Mouse (Mus musculus): ENCODE measurements around the gene 1700022I11Rik. TPM values are rescaled to one million over a fixed set of nuclear protein-coding genes. Genes with fewer than 3 reads are reported as not detected.
A peak's percentile ranks its signal among the peaks of the same experiment; 100 is the strongest.
"Not testable (repeated sequence)": the region's sequence is repeated elsewhere in the genome, so short reads cannot be mapped to it uniquely, and the experiment has no call there.

Gene 1700022I11Rik
- total RNA-seq, 4 experiments from 2014 or later = not detected

GRCm38 (mm10) chr4:42951206-42952195 is 17.9 kb upstream of the 1700022I11Rik start:
- no peak for DNase-seq (ENCODE audit: low spot score)

- DNase-seq (ENCODE audit: low spot score) = peak; percentile 61
Observed at GRCm38 (mm10) chr4:42952563-42952962, 16.8 kb upstream of the 1700022I11Rik start.

- peak; percentile 69 for DNase-seq (ENCODE audit: low spot score)
Observed at GRCm38 (mm10) chr4:42953435-42954094, 15.8 kb upstream of the 1700022I11Rik start.

DNA sequence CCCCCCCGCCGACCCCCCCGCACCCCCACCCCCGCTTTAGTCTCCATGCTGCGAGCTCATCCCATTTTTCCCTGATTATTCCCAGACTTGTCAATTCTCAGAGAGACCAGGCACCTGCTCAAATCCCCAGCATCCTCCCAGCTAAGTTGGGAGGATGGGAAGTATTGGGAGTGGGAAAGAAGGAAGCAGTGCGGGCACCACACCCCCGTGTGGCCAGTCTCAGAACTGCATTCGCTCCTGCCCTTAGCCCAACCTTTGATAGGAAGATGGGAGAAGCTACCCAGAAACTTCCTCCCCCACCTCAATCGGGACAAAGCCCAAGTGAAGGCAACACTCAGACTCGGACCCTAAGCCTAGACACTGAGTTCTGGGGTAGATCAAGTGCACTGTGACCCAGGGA is 15.1 kb upstream of the 1700022I11Rik start:
- DNase-seq (ENCODE audit: low spot score) = peak; percentile 73

DNA sequence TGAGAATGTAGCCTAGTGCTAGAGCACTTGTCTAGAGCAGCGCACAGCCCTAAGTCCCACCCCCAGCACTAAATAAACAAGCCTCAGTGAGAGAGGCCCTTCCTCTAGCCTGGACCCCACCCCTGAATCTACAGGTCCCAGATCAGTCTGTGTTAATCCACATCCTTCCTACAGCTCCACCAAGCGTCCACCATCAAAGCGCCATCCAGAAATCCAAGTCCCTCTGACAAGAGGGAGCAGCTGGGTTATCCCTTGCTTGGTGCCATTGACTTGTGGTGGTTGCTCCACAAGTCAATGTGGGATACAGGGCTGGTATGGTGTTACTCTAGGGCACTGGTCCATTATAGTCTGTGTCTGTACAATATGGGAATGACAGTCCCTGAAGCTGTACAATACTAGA is 14.2 kb upstream of the 1700022I11Rik start:
- DNase-seq (ENCODE audit: low spot score) = no peak

GRCm38 (mm10) chr4:42956581-42956980 is 12.8 kb upstream of the 1700022I11Rik start:
- DNase-seq (ENCODE audit: low spot score) = no peak

DNA sequence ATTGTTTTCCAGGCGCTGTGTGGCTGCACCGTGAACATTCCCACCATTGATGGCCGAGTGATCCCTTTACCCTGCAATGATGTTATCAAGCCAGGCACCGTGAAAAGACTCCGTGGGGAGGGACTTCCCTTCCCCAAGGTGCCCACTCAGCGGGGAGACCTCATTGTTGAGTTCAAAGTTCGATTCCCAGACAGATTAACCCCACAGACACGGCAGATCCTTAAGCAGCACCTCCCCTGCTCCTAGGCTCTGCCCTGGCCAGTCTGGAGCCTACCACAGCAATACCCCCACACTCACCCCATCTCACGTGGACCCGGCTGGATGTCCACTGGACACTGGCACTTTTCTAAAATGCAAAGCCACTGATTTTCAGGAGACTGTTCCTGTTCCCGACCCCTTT is 12.1 kb upstream of the 1700022I11Rik start:
- no peak for DNase-seq (ENCODE audit: low spot score)

DNA sequence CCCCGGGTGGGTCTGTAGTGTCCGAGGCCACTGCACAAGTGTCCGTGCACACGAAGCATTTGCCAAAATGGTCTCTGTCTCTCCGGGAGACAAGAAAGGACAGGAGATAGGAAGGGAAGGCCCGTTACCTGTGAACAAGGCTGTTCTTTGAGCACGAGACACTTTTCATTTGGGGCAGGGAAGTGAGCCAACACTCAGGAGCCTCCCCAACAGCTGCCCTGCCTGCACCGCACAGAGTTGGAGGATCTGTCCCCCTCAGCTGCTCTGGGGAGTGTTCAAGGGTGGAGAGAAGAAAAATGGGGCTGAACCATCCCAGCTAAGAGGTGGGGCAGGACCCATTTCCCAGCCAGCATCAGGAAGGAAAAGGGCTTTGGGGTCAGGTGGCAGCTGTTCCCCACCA is 11.4 kb upstream of the 1700022I11Rik start:
- no peak for DNase-seq (ENCODE audit: low spot score)

DNA sequence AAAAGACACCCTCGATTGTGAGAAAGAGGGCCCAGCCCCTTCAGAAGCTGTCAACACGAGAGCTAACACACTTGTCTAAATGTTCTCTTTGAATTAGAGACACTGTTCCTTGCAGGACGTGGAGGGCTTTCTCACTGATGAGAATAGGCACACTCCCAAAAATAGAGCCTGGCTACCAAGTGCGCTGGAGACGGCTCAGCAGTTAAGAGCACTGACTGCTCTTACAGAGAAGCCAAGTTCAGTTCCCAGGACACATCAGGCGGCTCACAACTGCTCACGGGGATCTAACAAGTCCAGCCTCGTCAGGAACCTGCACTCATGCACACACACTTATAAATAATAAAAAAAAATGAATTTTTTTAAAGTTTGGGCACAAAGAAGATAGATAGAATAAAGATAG is 10.5 kb upstream of the 1700022I11Rik start:
- DNase-seq (ENCODE audit: low spot score) = no peak

- DNase-seq (ENCODE audit: low spot score) = no peak
Observed at GRCm38 (mm10) chr4:42959382-42959781, 10.0 kb upstream of the 1700022I11Rik start.

DNA sequence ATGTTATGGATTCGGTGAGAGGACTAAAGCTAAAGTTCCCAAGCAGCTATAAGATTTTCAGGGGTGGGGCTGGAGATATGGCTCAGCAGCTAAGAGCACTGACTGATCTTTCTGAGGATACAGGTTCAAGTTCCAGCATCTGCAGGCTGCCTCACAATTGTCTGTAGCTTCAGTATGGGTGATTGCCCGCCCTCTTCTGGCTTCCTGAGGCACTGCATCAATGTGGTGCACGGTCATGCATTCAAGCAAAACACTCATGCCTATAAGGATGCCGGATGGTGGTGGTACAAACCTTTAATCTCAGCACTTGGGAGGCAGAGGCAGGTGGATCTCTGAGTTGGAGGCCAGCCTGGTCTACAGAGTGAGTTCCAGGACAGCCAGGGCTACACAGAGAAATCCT is 7.8 kb upstream of the 1700022I11Rik start:
- DNase-seq (ENCODE audit: low spot score) = peak; percentile 53

DNA sequence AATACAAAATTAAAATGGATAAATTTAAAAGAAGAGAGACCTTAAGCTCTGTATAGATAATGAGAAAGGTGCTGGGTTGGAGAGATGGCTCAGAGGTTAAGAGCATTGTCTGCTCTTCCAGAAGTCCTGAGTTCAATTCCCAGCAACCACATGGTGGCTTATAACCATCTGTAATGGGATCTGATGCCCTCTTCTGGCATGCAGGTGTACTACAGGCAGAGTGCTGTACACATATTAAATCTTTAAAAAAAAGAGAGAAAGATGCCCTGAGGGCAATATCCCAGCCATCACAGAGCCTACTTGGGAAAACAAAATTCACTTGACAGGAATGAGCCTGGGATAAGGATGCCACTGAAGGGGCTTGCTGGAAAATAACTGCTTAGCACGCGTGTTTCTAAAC is 5.9 kb upstream of the 1700022I11Rik start:
- no peak for DNase-seq (ENCODE audit: low spot score)

DNA sequence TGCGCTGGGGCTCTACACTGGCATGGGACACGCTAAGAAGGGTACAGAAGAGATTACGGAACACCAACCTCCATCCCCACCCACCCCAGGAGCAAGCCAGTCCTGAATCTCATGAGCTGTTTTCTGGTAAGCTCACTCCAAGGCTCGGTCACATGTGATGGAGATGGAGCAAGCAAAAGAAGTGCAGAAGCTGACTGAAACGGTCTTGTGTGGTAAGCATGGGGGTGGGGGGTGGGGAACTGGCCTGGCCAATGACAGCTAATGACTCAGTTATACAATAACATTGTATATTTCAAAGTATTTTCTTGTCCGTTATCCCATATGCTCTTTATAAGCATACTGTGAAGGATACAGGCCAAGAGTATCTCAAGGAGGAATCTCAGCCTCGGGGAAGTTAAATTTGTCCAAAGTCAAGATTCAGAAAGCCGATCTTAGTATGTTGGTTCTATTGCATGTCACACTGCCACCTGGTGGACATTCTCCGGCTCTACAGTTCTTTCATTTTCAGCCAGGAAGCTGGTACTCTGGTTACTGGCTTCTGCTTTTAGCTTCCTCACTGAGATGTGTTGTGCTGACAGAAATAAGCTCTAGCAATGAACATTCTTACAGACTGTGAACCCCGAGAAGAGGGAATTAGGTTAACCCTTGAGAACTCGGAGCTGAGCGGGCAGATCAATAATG is 4.2 kb upstream of the 1700022I11Rik start:
- peak; percentile 38 for DNase-seq (ENCODE audit: low spot score)

DNA sequence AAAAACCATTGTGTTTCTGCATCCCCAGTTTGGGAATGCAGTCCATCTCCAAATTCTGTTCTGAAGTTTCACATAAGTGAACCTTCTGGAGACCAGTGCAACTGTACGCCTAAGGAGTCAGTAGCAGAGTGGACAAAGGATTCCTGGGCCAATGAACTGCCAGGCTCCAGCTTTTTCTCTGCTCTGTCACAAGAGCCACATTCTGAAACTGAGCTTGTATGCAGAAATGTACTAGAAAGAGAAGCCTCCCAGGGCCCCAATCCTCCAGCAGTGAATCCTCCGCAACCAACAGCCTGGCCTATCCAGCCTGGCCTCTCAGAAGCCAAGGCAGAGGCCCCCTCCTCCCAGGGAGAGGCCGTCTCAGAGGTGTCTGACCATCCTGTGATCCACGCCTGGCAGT is 3.5 kb downstream of the 1700022I11Rik start:
- no peak for DNase-seq (ENCODE audit: low spot score)

- DNase-seq (ENCODE audit: low spot score) = no peak
Observed at GRCm38 (mm10) chr4:42973868-42974267, 4.5 kb downstream of the 1700022I11Rik start.

GRCm38 (mm10) chr4:42978062-42978461 is 8.7 kb downstream of the 1700022I11Rik start:
- no peak for DNase-seq (ENCODE audit: low spot score)

- not testable (repeated sequence) for DNase-seq (ENCODE audit: low spot score)
Observed at GRCm38 (mm10) chr4:42980467-42980866, 11.1 kb downstream of the 1700022I11Rik start.

- DNase-seq (ENCODE audit: low spot score) = no peak
Observed at GRCm38 (mm10) chr4:42988296-42988695, 18.9 kb downstream of the 1700022I11Rik start.

DNA sequence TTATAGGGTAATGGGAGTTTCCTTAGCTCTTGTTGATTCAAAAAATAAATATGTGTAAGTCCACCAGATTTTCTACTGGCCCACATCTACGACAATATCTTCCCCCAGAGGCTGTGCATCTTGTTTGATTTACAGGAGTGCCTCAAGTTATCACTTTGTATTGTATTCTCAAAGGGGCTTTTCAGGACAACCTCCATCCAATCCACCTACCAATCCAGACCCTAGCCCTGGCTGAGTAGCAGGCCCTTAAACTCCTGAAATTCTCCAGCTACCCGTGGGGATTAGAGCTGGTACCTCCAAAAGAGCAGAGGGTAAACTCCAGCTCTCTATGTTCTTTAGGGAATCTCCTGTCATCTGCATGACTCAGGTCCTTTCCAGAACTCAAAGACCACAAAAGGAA is 28.6 kb downstream of the 1700022I11Rik start:
- no peak for DNase-seq (ENCODE audit: low spot score)

GRCm38 (mm10) chr4:42999451-43000140 is 30.2 kb downstream of the 1700022I11Rik start:
- peak; percentile 60 for DNase-seq (ENCODE audit: low spot score)

- peak; percentile 99 for DNase-seq (ENCODE audit: low spot score)
Observed at GRCm38 (mm10) chr4:43000141-43000986, 31.0 kb downstream of the 1700022I11Rik start, which contains the start of gene Vcp. Vcp (minus strand) TSS chr4:43000507.
